Mouse (Mus musculus) cerebellum, adult 9-10 months (tissue): Measurements from ENCODE around the gene Hist1h3b.
"Not testable (repeated sequence)": the region's sequence is repeated elsewhere in the genome, so short reads cannot be mapped to it uniquely, and the experiment has no call there.

Experiments
- DNase-seq: peaks from one replicate; pipeline ENCODE4 v3.0.0; 2022

Gene Hist1h3b

GRCm38 (mm10) chr13:23756790-23757189 is 4.7 kb downstream of the Hist1h3b start, which contains the start of gene Hist1h4b:
Gene Hist1h4b (plus strand): TSS chr13:23757013.
- DNase-seq: peak; percentile 95

- no peak for DNase-seq
Observed at GRCm38 (mm10) chr13:23757211-23757773, 5.2 kb downstream of the Hist1h3b start.

- no peak for DNase-seq
Observed at GRCm38 (mm10) chr13:23757921-23758320, 5.9 kb downstream of the Hist1h3b start.

GRCm38 (mm10) chr13:23759251-23759771 is 7.2 kb downstream of the Hist1h3b start:
- peak; percentile 47 for DNase-seq

- no peak for DNase-seq
Observed at GRCm38 (mm10) chr13:23759916-23760239, 7.8 kb downstream of the Hist1h3b start.

- peak; percentile 64 for DNase-seq
Observed at GRCm38 (mm10) chr13:23760240-23760971, 8.3 kb downstream of the Hist1h3b start.

- DNase-seq: peak; percentile 99
Observed at GRCm38 (mm10) chr13:23760972-23761864, 9.2 kb downstream of the Hist1h3b start, which contains the start of gene Hist1h4a. Gene Hist1h4a (minus strand): TSS chr13:23761230.

- peak; percentile 94 for DNase-seq
Observed at GRCm38 (mm10) chr13:23761871-23762821, 10.1 kb downstream of the Hist1h3b start, which contains the start of gene Hist1h3a. Gene Hist1h3a (minus strand): TSS chr13:23762386.

GRCm38 (mm10) chr13:23763242-23763585 is 11.1 kb downstream of the Hist1h3b start:
- DNase-seq: no peak

GRCm38 (mm10) chr13:23763586-23764323 is 11.7 kb downstream of the Hist1h3b start, which contains the start of gene Hist1h1a:
Gene Hist1h1a (plus strand): TSS chr13:23763666.
- peak; percentile 85 for DNase-seq

- peak; percentile 19 for DNase-seq
Observed at GRCm38 (mm10) chr13:23764324-23765171, 12.5 kb downstream of the Hist1h3b start.

- no peak for DNase-seq
Observed at GRCm38 (mm10) chr13:23765172-23765513, 13.1 kb downstream of the Hist1h3b start.

- DNase-seq: no peak
Observed at GRCm38 (mm10) chr13:23766772-23767171, 14.7 kb downstream of the Hist1h3b start.

GRCm38 (mm10) chr13:23768834-23769397 is 16.8 kb downstream of the Hist1h3b start:
- no peak for DNase-seq

- DNase-seq: not testable (repeated sequence)
Observed at GRCm38 (mm10) chr13:23769613-23770012, 17.5 kb downstream of the Hist1h3b start, which contains the start of gene Trim38. Gene Trim38 (plus strand): TSS chr13:23769913.

- DNase-seq: peak; percentile 5
Observed at GRCm38 (mm10) chr13:23772561-23773313, 20.7 kb downstream of the Hist1h3b start.

- DNase-seq: no peak
Observed at GRCm38 (mm10) chr13:23778339-23778738, 26.3 kb downstream of the Hist1h3b start.

GRCm38 (mm10) chr13:23779025-23779424 is 27.0 kb downstream of the Hist1h3b start:
- no peak for DNase-seq

- peak; percentile 38 for DNase-seq
Observed at GRCm38 (mm10) chr13:23792520-23792919, 40.5 kb downstream of the Hist1h3b start.
